Mouse (Mus musculus) cortical plate, adult 2 months (tissue): Measurements from ENCODE around the gene Slc10a7.
"Not testable (repeated sequence)": the region's sequence is repeated elsewhere in the genome, so short reads cannot be mapped to it uniquely, and the experiment has no call there.

Source experiments
- CTCF ChIP-seq: fragments of 200-500 bp; IDR thresholded peaks from 2 replicates; pipeline ENCODE4 v1.5.1; 2011; ENCODE audit warnings: mild to moderate bottlenecking, control low read depth, low read length; ENCODE audit not compliant: insufficient read depth; ENCODE audit errors: extremely low read depth
- POLR2A ChIP-seq: fragments of 200-500 bp; IDR thresholded peaks from 2 replicates; pipeline ENCODE4 v1.6.1; 2011; ENCODE audit warnings: mild to moderate bottlenecking, low read length, control low read depth; ENCODE audit not compliant: insufficient read depth; ENCODE audit errors: extremely low read depth

DNA sequence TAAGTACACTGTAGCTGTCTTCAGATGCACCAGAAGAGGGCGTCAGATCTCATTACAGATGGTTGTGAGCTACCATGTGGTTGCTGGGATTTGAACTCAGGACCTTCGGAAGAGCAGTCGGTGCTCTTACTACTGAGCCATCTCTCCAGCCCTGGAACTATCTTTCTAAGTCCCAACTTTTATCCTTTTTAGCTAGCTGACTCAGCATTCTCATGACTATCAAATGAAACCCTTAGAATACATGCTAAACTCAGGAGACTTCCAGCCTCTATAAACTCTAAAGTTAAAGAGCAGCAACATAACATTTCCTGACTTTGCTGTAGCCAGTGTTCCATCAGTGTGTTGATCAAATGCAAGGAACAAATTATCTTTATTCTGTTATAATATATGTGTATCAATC is 12.9 kb upstream of the Slc10a7 start:
- TF ChIP-seq POLR2A, CTCF: not testable (repeated sequence)
